ENCODE assay signal across 8 mouse cellular contexts in genomic region chr2:167537476-167538297, GRCm38 (mm10). TPM values are rescaled to one million over a fixed set of nuclear protein-coding genes. Genes with fewer than 3 reads are reported as not detected.
DNase-seq lines count a peak whose midpoint lies in the region; ATAC-seq and TF ChIP-seq lines count a peak whose summit lies in the region.

Snai1 (plus strand) TSS chr2:167538195.

- H3K27me3 ChIP-seq in CH12.LX (replicated peaks) = no peaks in the 10 kb centered on the region
- H3K27me3 ChIP-seq in forebrain, embryonic 11.5 days (ENCODE audit: control insufficient read depth, insufficient read depth, low read length) = peaks cover 38% of the 10 kb centered on the region
- peaks cover 14% of the 10 kb centered on the region for H3K27me3 ChIP-seq in heart, embryonic 16.5 days (ENCODE audit: control insufficient read depth, insufficient read depth, low read length)
- H3K27me3 ChIP-seq in liver, embryonic 15.5 days = peaks cover 76% of the 10 kb centered on the region
- peaks cover 57% of the 10 kb centered on the region for H3K27me3 ChIP-seq in neural tube, embryonic 13.5 days
- no peaks in the 10 kb centered on the region for H3K27me3 ChIP-seq in testis, adult 2 months (ENCODE audit: control insufficient read depth, insufficient read depth, low read length)

- H3K79me2 ChIP-seq in CH12.LX (replicated peaks; ENCODE audit: control insufficient read depth, extremely low read depth, insufficient read depth, poor library complexity, severe bottlenecking) = peaks cover 7% of the 10 kb centered on the region

- dilution Hi-C loops in CH12.LX (cut with MboI; ENCODE audit: extremely low pct_ligation_motif_present, extremely low pct_unique_long_range_greater_than_20kb, low sequenced_read_pairs) = no loop called here

- H3K27ac ChIP-seq in CH12.LX (ENCODE audit: insufficient read depth, low read depth) = peak within 1 kb of the TSS; percentile 51
- H3K27ac ChIP-seq in forebrain, embryonic 11.5 days (ENCODE audit: low read depth, low read length) = no peak within 1 kb of the TSS
- H3K27ac ChIP-seq in heart, embryonic 16.5 days (ENCODE audit: low read length) = peak within 1 kb of the TSS; percentile 25
- H3K27ac ChIP-seq in liver, embryonic 15.5 days (replicated peaks) = no peak within 1 kb of the TSS
- H3K27ac ChIP-seq in neural tube, embryonic 13.5 days (replicated peaks) = no peak within 1 kb of the TSS
- H3K27ac ChIP-seq in testis, adult 2 months (ENCODE audit: control insufficient read depth, insufficient read depth, low read depth, low read length) = peak within 1 kb of the TSS; percentile 7; the same call in 1 of the 2 replicates

- DNase-seq in CH12.LX (ENCODE audit: extremely low read depth) = peak; percentile 96
- peak; percentile 71 for DNase-seq in c-Kit-positive CD71-positive TER-119-negative erythroid progenitor cells, embryonic 14.5 days (ENCODE audit: low read depth)
- peak; percentile 97 for DNase-seq in forebrain, embryonic 11.5 days (ENCODE audit: low spot score)
- DNase-seq in kidney, postnatal 36 days = peak; percentile 97

- H3K9me3 ChIP-seq in CH12.LX (replicated peaks; ENCODE audit: low read length) = no peaks in the 10 kb centered on the region
- no peaks in the 10 kb centered on the region for H3K9me3 ChIP-seq in forebrain, embryonic 11.5 days (ENCODE audit: control insufficient read depth, low read length)
- no peaks in the 10 kb centered on the region for H3K9me3 ChIP-seq in heart, embryonic 16.5 days (replicated peaks; ENCODE audit: control insufficient read depth, low read length)
- no peaks in the 10 kb centered on the region for H3K9me3 ChIP-seq in liver, embryonic 15.5 days (replicated peaks)
- no peaks in the 10 kb centered on the region for H3K9me3 ChIP-seq in neural tube, embryonic 13.5 days

- TF ChIP-seq POLR2A in CH12.LX (IDR thresholded peaks at IDR 0.05; ENCODE audit: low read depth, low read length) = peak; percentile 97
- TF ChIP-seq POLR2A in testis, adult 2 months (IDR thresholded peaks at IDR 0.05; ENCODE audit: control insufficient read depth, low read depth, low read length) = peak; percentile 88

- H3K4me1 ChIP-seq in CH12.LX (ENCODE audit: control insufficient read depth in 1 of 2, insufficient read depth in 2 of 2) = peaks cover 18 to 47% of the 10 kb centered on the region in 2 experiments
- peaks cover 24% of the 10 kb centered on the region; the same call in 1 of the 2 replicates for H3K4me1 ChIP-seq in forebrain, embryonic 11.5 days (replicated peaks; ENCODE audit: control insufficient read depth, insufficient read depth, low read length)
- H3K4me1 ChIP-seq in heart, embryonic 16.5 days (ENCODE audit: control insufficient read depth, insufficient read depth, low read length) = peaks cover 28% of the 10 kb centered on the region
- peaks cover 51% of the 10 kb centered on the region for H3K4me1 ChIP-seq in liver, embryonic 15.5 days (replicated peaks)
- H3K4me1 ChIP-seq in neural tube, embryonic 13.5 days (replicated peaks) = peaks cover 47% of the 10 kb centered on the region
- peaks cover 27% of the 10 kb centered on the region for H3K4me1 ChIP-seq in testis, adult 2 months (ENCODE audit: control insufficient read depth, insufficient read depth, low read length)

- TF ChIP-seq CTCF in CH12.LX (conservative IDR thresholded peaks at IDR 0.05 in 1 of 2, IDR thresholded peaks at IDR 0.05 in 1 of 2; ENCODE audit: low read depth in 2 of 2, low read length in 2 of 2) = peak; percentile 18 to 98; a peak in 2 of 4 replicates
- peak; percentile 69 for TF ChIP-seq CTCF in testis, adult 2 months (IDR thresholded peaks at IDR 0.05; ENCODE audit: control insufficient read depth, insufficient read depth, insufficient replicate concordance, low read depth, low read length)

- in situ Hi-C loops in CH12.LX (cut with MboI; ENCODE audit: low pct_ligation_motif_present, low pct_unique_long_range_greater_than_20kb, low sequenced_read_pairs) = loop anchor here (10.0 kb wide), 1 partner anchor 367 kb away; no protein-coding TSS in a partner anchor

- ATAC-seq in forebrain, embryonic 11.5 days (replicated peaks; ENCODE audit: low FRiP score) = peak; percentile 95
- ATAC-seq in heart, embryonic 16.5 days (replicated peaks; ENCODE audit: extremely low read depth, insufficient read depth, low FRiP score) = peak; percentile 94
- peak; percentile 89 for ATAC-seq in liver, embryonic 15.5 days (ENCODE audit: insufficient read depth)
- peak; percentile 96 for ATAC-seq in neural tube, embryonic 13.5 days (ENCODE audit: low read depth)

- peak within 1 kb of the TSS; percentile 79 for H3K4me2 ChIP-seq in CH12.LX (ENCODE audit: insufficient read depth, low read depth, poor library complexity, severe bottlenecking)
- H3K4me2 ChIP-seq in forebrain, embryonic 11.5 days (ENCODE audit: low read depth, low read length, severe bottlenecking) = peak within 1 kb of the TSS; percentile 71
- peak within 1 kb of the TSS; percentile 84 for H3K4me2 ChIP-seq in heart, embryonic 16.5 days (ENCODE audit: low read depth, low read length)
- peak within 1 kb of the TSS; percentile 69 for H3K4me2 ChIP-seq in liver, embryonic 15.5 days
- peak within 1 kb of the TSS; percentile 88 for H3K4me2 ChIP-seq in neural tube, embryonic 13.5 days

- peak within 1 kb of the TSS; percentile 81 for H3K9ac ChIP-seq in CH12.LX (ENCODE audit: insufficient read depth, low read depth)
- peak within 1 kb of the TSS; percentile 49 for H3K9ac ChIP-seq in forebrain, embryonic 11.5 days (ENCODE audit: low read length)
- peak within 1 kb of the TSS; percentile 73 for H3K9ac ChIP-seq in heart, embryonic 16.5 days (ENCODE audit: low read length)
- H3K9ac ChIP-seq in liver, embryonic 15.5 days = peak within 1 kb of the TSS; percentile 35; the same call in 1 of the 2 replicates
- H3K9ac ChIP-seq in neural tube, embryonic 13.5 days = peak within 1 kb of the TSS; percentile 38

- H3K4me3 ChIP-seq in CH12.LX (replicated peaks in 1 of 3; ENCODE audit: low read depth in 2 of 3, low read length in 2 of 3, poor library complexity in 1 of 3) = peak within 1 kb of the TSS; percentile 54 to 79 (median 78)
- peak within 1 kb of the TSS; percentile 39 for H3K4me3 ChIP-seq in forebrain, embryonic 11.5 days (ENCODE audit: low read depth, low read length)
- peak within 1 kb of the TSS; percentile 58 for H3K4me3 ChIP-seq in heart, embryonic 16.5 days (ENCODE audit: low read length)
- peak within 1 kb of the TSS; percentile 51 for H3K4me3 ChIP-seq in liver, embryonic 15.5 days (replicated peaks)
- H3K4me3 ChIP-seq in neural tube, embryonic 13.5 days = peak within 1 kb of the TSS; percentile 49
- H3K4me3 ChIP-seq in testis, adult 2 months (ENCODE audit: control insufficient read depth, low read depth, low read length) = peak within 1 kb of the TSS; percentile 82

- peaks cover 14 to 39% of the 10 kb centered on the region in 2 experiments for H3K36me3 ChIP-seq in CH12.LX (replicated peaks in 1 of 2; ENCODE audit: control insufficient read depth in 1 of 2, insufficient read depth in 1 of 2, low read length in 1 of 2)
- no peaks in the 10 kb centered on the region for H3K36me3 ChIP-seq in forebrain, embryonic 11.5 days (ENCODE audit: control insufficient read depth, insufficient read depth, low read length)
- H3K36me3 ChIP-seq in heart, embryonic 16.5 days (ENCODE audit: control insufficient read depth, insufficient read depth) = no peaks in the 10 kb centered on the region
- no peaks in the 10 kb centered on the region for H3K36me3 ChIP-seq in liver, embryonic 15.5 days (replicated peaks)
- no peaks in the 10 kb centered on the region for H3K36me3 ChIP-seq in neural tube, embryonic 13.5 days
- no peaks in the 10 kb centered on the region; the same call in none of the 2 replicates for H3K36me3 ChIP-seq in testis, adult 2 months (ENCODE audit: control insufficient read depth, insufficient read depth, low read length)

- WGBS in forebrain, embryonic 11.5 days = 1% methylated on average over 58 of the region's 58 CpGs
- WGBS in heart, embryonic 16.5 days = under 1% methylated on average over 58 of the region's 58 CpGs
- under 1% methylated on average over 58 of the region's 58 CpGs for WGBS in liver, embryonic 15.5 days (ENCODE audit: insufficient replicate concordance)
- WGBS in neural tube, embryonic 13.5 days = 1% methylated on average over 58 of the region's 58 CpGs

- TF ChIP-seq RAD21 in CH12.LX (IDR thresholded peaks at IDR 0.05; ENCODE audit: low read depth, low read length) = peak; percentile 94

- TF ChIP-seq EP300 in CH12.LX (IDR thresholded peaks at IDR 0.05; ENCODE audit: low read length) = peak; percentile 32; the same call in 1 of the 2 replicates

TF ChIP-seq in CH12.LX, 34 proteins besides CTCF, POLR2A, EP300 and RAD21 (continues in another document):
- TF ChIP-seq ZMIZ1 (IDR thresholded peaks at IDR 0.05; ENCODE audit: low read depth, low read length) (peak; percentile 94), MYC (IDR thresholded peaks at IDR 0.05; ENCODE audit: low read depth, low read length) (peak; percentile 89; the same call in 1 of the 2 replicates), MXI1 (IDR thresholded peaks at IDR 0.05; ENCODE audit: low read depth, low read length) (peak; percentile 94), USF2 (conservative IDR thresholded peaks at IDR 0.05; ENCODE audit: low read depth, low read length) (peak; percentile 70), E2F4 (IDR thresholded peaks at IDR 0.05; ENCODE audit: insufficient replicate concordance, low read depth, low read length) (no peak), BHLHE40 (IDR thresholded peaks at IDR 0.05; ENCODE audit: low read depth, low read length) (peak; percentile 90), MAFK (IDR thresholded peaks at IDR 0.05; ENCODE audit: insufficient replicate concordance, low read length) (no peak), MAX (IDR thresholded peaks at IDR 0.05; ENCODE audit: low read length) (peak; percentile 93; the same call in 1 of the 2 replicates), JUN (IDR thresholded peaks at IDR 0.05; ENCODE audit: insufficient read depth, low read depth, low read length) (no peak), UBTF (IDR thresholded peaks at IDR 0.05; ENCODE audit: low read depth, low read length) (0 out of 2 replicates have a peak, but pooled peaks have one; percentile 33), ZNF384 (IDR thresholded peaks at IDR 0.05; ENCODE audit: low read depth, low read length) (peak; percentile 11; the same call in 1 of the 2 replicates), IRF4 (IDR thresholded peaks at IDR 0.05; ENCODE audit: low read depth, low read length) (peak; percentile 67), ETS1 (conservative IDR thresholded peaks at IDR 0.05; ENCODE audit: low read depth, low read length) (peak; percentile 62)

RNA-seq across cellular contexts. Expression of gene Snai1, which starts in this region (rescaled TPM):
- total RNA-seq in CH12.LX (2012; rRNA removed) (2.9 and 3.1 TPM in 2 replicates), CH12.LX (2014; rRNA removed) (1.5 and 1.6 TPM in 2 replicates)
- 9.0 and 12.6 TPM in 2 replicates for polyA plus RNA-seq in CH12.LX (2012; ENCODE audit: insufficient read length, low read depth)
- polyA plus RNA-seq in forebrain, embryonic 11.5 days (2014; fragmentation: Nextera tagmentation; extraction: Ambion mirVana) = 25.1 and 27.8 TPM in 2 replicates
- 12.5 and 20.6 TPM in 2 replicates for polyA plus RNA-seq in heart, embryonic 16.5 days (2015; fragmentation: Nextera tagmentation; extraction: Ambion mirVana)
- 1.6 and 1.9 TPM in 2 replicates for polyA plus RNA-seq in liver, embryonic 15.5 days (2015; fragmentation: Nextera tagmentation; extraction: Ambion mirVana)
- polyA plus RNA-seq in neural tube, embryonic 13.5 days (2015; fragmentation: Nextera tagmentation; extraction: Ambion mirVana) = 9.8 and 13.0 TPM in 2 replicates
- polyA plus RNA-seq in testis, adult 2 months (2012; rRNA removed) = 7.9 TPM in 2 replicates

Comparison
In these comparisons a context has a peak if more than half of its experiments do, and no peak if none do; other contexts are left out.
1. H3K27ac ChIP-seq: peak in CH12.LX (single experiment), heart, embryonic 16.5 days (single experiment) and testis, adult 2 months (single experiment); none in forebrain, embryonic 11.5 days (single experiment), liver, embryonic 15.5 days (single experiment) and neural tube, embryonic 13.5 days (single experiment).
2. Peak in every context shown above with its lines, with median percentiles within 50 percentile points of each other: DNase-seq, H3K4me2 ChIP-seq, H3K4me3 ChIP-seq, H3K9ac ChIP-seq and ATAC-seq.